Mouse (Mus musculus) hindbrain, embryonic 12.5 days (tissue): ENCODE results near the gene Fhod1. TPM values are rescaled to one million over a fixed set of nuclear protein-coding genes. Genes with fewer than 3 reads are reported as not detected.
A peak's percentile ranks its signal among the peaks of the same experiment; 100 is the strongest.

Experiments
- ATAC-seq: fragments of 200-750 bp; cut with Nextera tagmentation; 2 replicates; pipeline ENCODE4 v1.8.0; 2017; ENCODE audit warnings: moderate TSS enrichment; ENCODE audit not compliant: low FRiP score
- H3K27ac ChIP-seq: fragments of 300-500 bp; sonication (generic); 2 replicates; pipeline ENCODE4 v1.5.1; 2016; ENCODE audit warnings: mild to moderate bottlenecking
- H3K27me3 ChIP-seq: fragments of 300-500 bp; sonication (generic); 2 replicates; pipeline ENCODE4 v1.6.1; 2016; ENCODE audit warnings: mild to moderate bottlenecking
- H3K36me3 ChIP-seq: fragments of 300-500 bp; sonication (generic); 2 replicates; pipeline ENCODE4 v1.6.1; 2016; ENCODE audit warnings: mild to moderate bottlenecking
- H3K4me1 ChIP-seq: fragments of 300-500 bp; sonication (generic); 2 replicates; pipeline ENCODE4 v1.6.1; 2016
- H3K4me2 ChIP-seq: fragments of 300-500 bp; sonication (generic); replicated peaks from 2 replicates; pipeline ENCODE4 v1.6.1; 2016; ENCODE audit warnings: mild to moderate bottlenecking
- H3K4me3 ChIP-seq: fragments of 300-500 bp; sonication (generic); 2 replicates; pipeline ENCODE4 v1.5.1; 2016; ENCODE audit warnings: mild to moderate bottlenecking
- H3K9ac ChIP-seq: fragments of 300-500 bp; sonication (generic); 2 replicates; pipeline ENCODE4 v1.6.1; 2016; ENCODE audit warnings: mild to moderate bottlenecking, moderate library complexity
- H3K9me3 ChIP-seq: fragments of 300-500 bp; sonication (generic); replicated peaks from 2 replicates; pipeline ENCODE4 v1.6.1; 2016; ENCODE audit warnings: mild to moderate bottlenecking
- WGBS: fragments of 180-500 bp; shearing (Covaris S2); methylation state at CpG from one replicate; pipeline ENCODE4 v1.1.7; 2016; 5-methylcytosine and 5-hydroxymethylcytosine counted together
- polyA plus RNA-seq: library from polyadenylated mRNA; unstranded; fragments of >200 nt; fragmentation: Nextera tagmentation; extraction: Ambion mirVana; gene quantifications from 2 replicates; pipeline ENCODE4 v1.2.1, GENCODE M21; 2016

Fhod1 gene
- polyA plus RNA-seq, result 1.4 and 2.0 TPM in 2 replicates

DNA sequence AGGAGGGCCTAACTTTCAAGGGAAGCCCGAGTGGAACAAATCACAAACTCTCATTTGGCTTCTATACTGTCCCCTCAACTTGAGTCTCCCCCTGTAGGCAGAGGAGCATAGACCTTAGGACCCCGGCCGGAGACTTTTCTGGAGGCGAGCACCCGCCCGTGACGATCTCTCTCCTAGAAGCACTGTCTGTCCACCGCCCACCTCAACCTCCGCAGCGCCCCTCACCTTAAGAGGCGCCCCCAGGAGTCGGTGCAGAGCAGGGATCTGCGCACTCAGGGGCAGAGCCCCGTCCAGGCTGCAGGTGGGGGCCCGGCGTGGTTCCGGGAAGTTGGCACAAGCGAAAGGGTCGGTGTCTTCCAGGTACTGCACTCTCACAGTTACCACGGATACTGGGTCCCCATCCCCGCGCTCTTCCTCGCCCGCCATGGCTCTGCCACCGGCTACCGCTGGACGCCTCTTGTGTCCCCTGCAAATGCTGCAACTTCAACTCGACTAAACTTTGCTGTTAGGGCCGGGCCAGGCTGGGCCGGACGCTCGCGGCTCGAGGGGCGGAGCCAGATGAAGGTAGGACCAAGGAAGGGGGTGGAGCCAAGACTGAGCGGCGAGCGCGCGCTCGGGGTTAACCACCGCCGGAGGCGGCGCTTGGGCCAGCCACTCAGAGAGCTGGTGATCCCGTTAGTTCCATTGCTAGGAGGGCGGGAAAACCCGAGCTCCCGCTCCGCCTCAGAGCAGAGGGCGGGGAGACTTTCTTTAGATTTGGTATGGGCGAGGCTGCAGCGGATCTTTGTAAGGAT is at the start of gene Fhod1:
Gene Fhod1, minus strand, starts transcription at position 526 of the 794 bp plus-strand sequence.
- Histone ChIP-seq H3K4me3 (peak within 1 kb of the TSS; percentile 70), H3K9ac (peak within 1 kb of the TSS; percentile 85), H3K9me3 (no peaks in the 10 kb centered on the region), H3K27me3 (peaks cover 16% of the 10 kb centered on the region), H3K4me1 (peaks cover 33% of the 10 kb centered on the region), H3K36me3 (no peaks in the 10 kb centered on the region; the same call in 1 of the 2 replicates), H3K4me2 (peak within 1 kb of the TSS; percentile 99), H3K27ac (peak within 1 kb of the TSS; percentile 58)
- peak; percentile 85 for ATAC-seq
- under 1% methylated on average over 53 of the region's 53 CpGs for WGBS

DNA sequence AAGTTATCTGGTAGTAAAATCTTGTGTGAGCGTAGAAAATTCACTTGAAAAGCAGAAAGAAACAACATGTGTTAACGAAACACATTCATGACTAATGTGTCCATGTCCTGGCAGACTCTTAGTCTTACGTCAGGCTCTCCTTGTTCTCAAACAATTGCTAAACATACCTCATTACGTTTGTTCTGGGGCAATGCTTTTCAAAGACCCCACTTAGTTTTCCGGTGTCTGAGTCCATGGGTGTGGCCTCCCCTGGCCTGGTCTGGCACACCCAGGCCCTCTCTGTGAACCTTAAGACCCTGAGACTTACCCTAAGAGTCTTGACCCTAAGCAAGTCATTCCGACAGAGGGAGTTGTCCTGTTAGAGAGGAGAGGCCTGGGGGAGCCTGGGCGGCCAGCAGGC is 46.2 kb upstream of the Fhod1 start:
- no peak for ATAC-seq
- Histone ChIP-seq H3K27ac (no peak overlapping the region), H3K9me3 (no peaks in the 10 kb centered on the region), H3K4me2 (no peak overlapping the region), H3K27me3 (no peaks in the 10 kb centered on the region), H3K4me3 (no peak overlapping the region), H3K4me1 (no peaks in the 10 kb centered on the region), H3K9ac (no peak overlapping the region), H3K36me3 (no peaks in the 10 kb centered on the region)
- WGBS, result 67% methylated on average over 7 of the region's 7 CpGs

DNA sequence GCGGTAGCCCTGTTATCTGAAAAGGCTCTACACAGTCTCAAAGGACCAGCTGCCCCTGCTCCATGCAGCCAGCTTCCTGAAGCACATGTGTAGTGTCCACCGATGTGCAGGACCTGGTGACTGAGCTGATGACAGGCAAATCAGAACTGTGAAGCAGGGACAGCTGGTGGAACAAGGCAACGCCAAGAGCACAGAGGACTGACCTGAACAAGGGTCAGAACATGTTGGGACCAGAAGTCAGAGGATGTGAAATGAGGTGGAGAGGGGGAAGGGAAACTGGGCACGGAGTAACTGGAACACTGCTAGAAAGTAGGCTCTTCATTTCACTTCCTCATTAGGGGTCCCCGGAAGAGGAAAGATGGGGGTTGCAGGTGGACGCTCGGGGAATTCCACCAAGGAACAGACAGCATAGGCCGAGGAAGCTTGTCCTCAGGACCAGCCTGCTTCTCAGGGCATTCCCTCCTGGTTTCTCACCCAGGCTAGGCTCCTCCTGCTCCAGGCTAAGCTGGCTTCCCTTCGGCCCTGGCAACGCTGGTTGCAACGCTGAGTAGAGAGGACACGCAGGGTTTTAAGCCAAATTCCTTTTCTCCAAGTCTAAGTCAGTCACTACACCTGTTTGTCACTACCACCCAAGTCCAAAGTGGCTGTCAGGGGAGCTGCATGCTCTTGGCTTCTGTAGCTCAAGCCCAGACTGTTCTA is 45.5 kb upstream of the Fhod1 start:
- H3K27me3 ChIP-seq, result no peaks in the 10 kb centered on the region
- H3K27ac ChIP-seq, result no peak overlapping the region
- no peak overlapping the region for H3K9ac ChIP-seq
- 86% methylated on average over 12 of the region's 12 CpGs for WGBS
- H3K4me1 ChIP-seq, result no peaks in the 10 kb centered on the region
- H3K4me3 ChIP-seq, result no peak overlapping the region
- H3K36me3 ChIP-seq, result no peaks in the 10 kb centered on the region
- no peaks in the 10 kb centered on the region for H3K9me3 ChIP-seq
- no peak overlapping the region for H3K4me2 ChIP-seq
- no peak for ATAC-seq

- Histone ChIP-seq H3K4me1 (no peaks in the 10 kb centered on the region), H3K36me3 (no peaks in the 10 kb centered on the region), H3K9me3 (no peaks in the 10 kb centered on the region), H3K9ac (no peak overlapping the region), H3K4me3 (no peak overlapping the region), H3K27me3 (no peaks in the 10 kb centered on the region), H3K4me2 (no peak overlapping the region), H3K27ac (no peak overlapping the region)
- 69% methylated on average over 6 of the region's 6 CpGs for WGBS
- no peak for ATAC-seq
Measured at GRCm38 (mm10) chr8:105389096-105389495, 41.3 kb upstream of the Fhod1 start.

- no peak overlapping the region for H3K4me2 ChIP-seq
- H3K4me1 ChIP-seq, result no peaks in the 10 kb centered on the region
- H3K9me3 ChIP-seq, result no peaks in the 10 kb centered on the region
- no peak overlapping the region for H3K27ac ChIP-seq
- 89% methylated on average over 1 of the region's 1 CpGs for WGBS
- no peaks in the 10 kb centered on the region for H3K36me3 ChIP-seq
- ATAC-seq, result no peak
- H3K27me3 ChIP-seq, result no peaks in the 10 kb centered on the region
- no peak overlapping the region for H3K4me3 ChIP-seq
- H3K9ac ChIP-seq, result no peak overlapping the region
Measured at GRCm38 (mm10) chr8:105387151-105387550, 39.4 kb upstream of the Fhod1 start.

DNA sequence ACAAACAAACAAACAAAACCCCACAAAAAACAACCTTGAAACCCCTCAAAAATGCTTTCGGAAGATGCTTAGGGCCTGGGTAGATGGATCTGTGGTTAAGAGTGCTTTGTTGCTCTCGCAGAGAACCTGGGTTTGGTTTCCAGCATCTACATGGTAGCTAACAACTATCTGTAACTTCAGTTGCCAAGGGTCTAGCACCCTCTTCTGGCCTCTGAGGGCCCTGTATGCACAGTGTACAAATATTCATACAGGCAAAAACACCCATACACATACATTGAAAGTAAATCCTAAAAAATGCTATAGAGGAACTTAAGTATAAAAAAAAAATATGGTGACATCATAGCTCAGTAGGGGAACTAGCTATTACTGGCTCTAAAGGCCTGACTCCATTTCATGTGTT is 36.3 kb upstream of the Fhod1 start:
- no peak overlapping the region for H3K9ac ChIP-seq
- no peaks in the 10 kb centered on the region for H3K9me3 ChIP-seq
- no peaks in the 10 kb centered on the region for H3K27me3 ChIP-seq
- no peak for ATAC-seq
- H3K27ac ChIP-seq, result no peak overlapping the region
- H3K4me3 ChIP-seq, result no peak overlapping the region
- H3K4me2 ChIP-seq, result no peak overlapping the region
- WGBS, result 91% methylated on average over 2 of the region's 2 CpGs
- 0 out of 2 replicates have a peak, but pooled peaks cover under 1% of the 10 kb centered on the region for H3K4me1 ChIP-seq
- no peaks in the 10 kb centered on the region for H3K36me3 ChIP-seq

GRCm38 (mm10) chr8:105380308-105380707 is 32.6 kb upstream of the Fhod1 start:
- H3K4me2 ChIP-seq, result no peak overlapping the region

DNA sequence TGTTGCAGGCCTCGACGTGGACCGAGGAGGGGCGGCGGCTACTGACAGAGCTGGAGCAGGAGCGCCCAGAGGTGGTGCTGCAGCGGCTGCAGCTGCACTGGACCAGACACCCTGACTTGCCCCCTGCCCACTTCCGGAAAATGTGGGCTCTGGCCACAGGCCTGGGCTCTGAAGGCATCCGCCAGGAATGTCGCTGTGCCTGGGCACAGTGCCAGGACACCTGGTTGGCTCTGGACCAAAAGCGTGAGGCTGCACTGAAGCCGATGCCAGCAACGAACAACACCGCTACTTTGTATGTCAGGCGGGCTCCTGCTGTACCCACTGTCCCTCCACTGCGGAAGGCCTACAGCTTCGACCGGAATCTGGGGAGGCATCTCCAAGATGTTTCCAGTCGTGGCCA is 30.9 kb upstream of the Fhod1 start:
- ATAC-seq, result no peak
- Histone ChIP-seq H3K4me3 (no peak overlapping the region), H3K27ac (0 out of 2 replicates have a peak overlapping the region, but pooled peaks have one; percentile 23), H3K36me3 (no peaks in the 10 kb centered on the region), H3K4me1 (peaks cover 15% of the 10 kb centered on the region; the same call in 1 of the 2 replicates), H3K4me2 (no peak overlapping the region), H3K9ac (no peak overlapping the region), H3K9me3 (peaks cover 5% of the 10 kb centered on the region; the same call in 1 of the 2 replicates), H3K27me3 (no peaks in the 10 kb centered on the region)
- WGBS, result 74% methylated on average over 19 of the region's 19 CpGs

More at GRCm38 (mm10) chr8:105380308-105380707, 32.6 kb upstream of the Fhod1 start:
- Histone ChIP-seq H3K9me3 (no peaks in the 10 kb centered on the region), H3K4me1 (peaks cover 10% of the 10 kb centered on the region; the same call in 1 of the 2 replicates), H3K36me3 (no peaks in the 10 kb centered on the region), H3K9ac (no peak overlapping the region), H3K27ac (no peak overlapping the region), H3K4me3 (no peak overlapping the region), H3K27me3 (no peaks in the 10 kb centered on the region)
- WGBS, result 83% methylated on average over 12 of the region's 12 CpGs
- ATAC-seq, result no peak

- Histone ChIP-seq H3K27me3 (no peaks in the 10 kb centered on the region), H3K4me3 (0 out of 2 replicates have a peak overlapping the region, but pooled peaks have one; percentile 1), H3K9ac (no peak overlapping the region), H3K4me2 (peak overlapping the region; percentile 45), H3K36me3 (0 out of 2 replicates have a peak, but pooled peaks cover 3% of the 10 kb centered on the region), H3K9me3 (peaks cover 5% of the 10 kb centered on the region; the same call in 1 of the 2 replicates), H3K27ac (no peak overlapping the region), H3K4me1 (peaks cover 18% of the 10 kb centered on the region; the same call in 1 of the 2 replicates)
- peak; percentile 41 for ATAC-seq
- WGBS, result 27% methylated on average over 33 of the region's 33 CpGs
Measured at GRCm38 (mm10) chr8:105374513-105374966, 26.8 kb upstream of the Fhod1 start.

DNA sequence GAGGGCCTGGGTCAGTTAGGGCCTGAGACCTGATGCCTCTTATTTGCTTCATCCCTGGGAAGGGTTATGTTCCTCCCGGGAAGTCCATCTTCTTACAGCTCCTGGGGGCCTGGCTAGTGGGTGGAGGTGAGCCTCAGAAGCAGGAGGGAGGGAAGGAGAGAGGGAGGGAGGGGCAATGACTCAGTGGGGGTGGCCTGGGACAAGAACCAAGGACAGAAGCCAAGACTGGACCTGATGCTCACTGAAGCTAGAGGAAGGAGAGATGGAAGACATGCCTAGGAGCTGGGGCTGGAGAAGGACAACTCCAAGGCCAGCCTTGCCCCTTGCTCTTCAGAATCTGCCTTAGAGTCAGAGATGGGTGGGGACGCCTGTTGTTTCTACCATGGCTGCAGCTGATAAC is 25.3 kb upstream of the Fhod1 start, which contains the start of gene Plekhg4:
Gene Plekhg4, plus strand, starts transcription at position 243 of the 400 bp plus-strand sequence.
- peaks cover 12% of the 10 kb centered on the region; the same call in 1 of the 2 replicates for H3K4me1 ChIP-seq
- peaks cover 5% of the 10 kb centered on the region; the same call in 1 of the 2 replicates for H3K9me3 ChIP-seq
- no peak for ATAC-seq
- H3K4me2 ChIP-seq, result peak within 1 kb of the TSS; percentile 45; the same call in 1 of the 2 replicates
- H3K36me3 ChIP-seq, result peaks cover 6% of the 10 kb centered on the region; the same call in 1 of the 2 replicates
- H3K27ac ChIP-seq, result no peak within 1 kb of the TSS
- no peak within 1 kb of the TSS for H3K4me3 ChIP-seq
- H3K27me3 ChIP-seq, result no peaks in the 10 kb centered on the region
- H3K9ac ChIP-seq, result no peak within 1 kb of the TSS
- 65% methylated on average over 2 of the region's 2 CpGs for WGBS

DNA sequence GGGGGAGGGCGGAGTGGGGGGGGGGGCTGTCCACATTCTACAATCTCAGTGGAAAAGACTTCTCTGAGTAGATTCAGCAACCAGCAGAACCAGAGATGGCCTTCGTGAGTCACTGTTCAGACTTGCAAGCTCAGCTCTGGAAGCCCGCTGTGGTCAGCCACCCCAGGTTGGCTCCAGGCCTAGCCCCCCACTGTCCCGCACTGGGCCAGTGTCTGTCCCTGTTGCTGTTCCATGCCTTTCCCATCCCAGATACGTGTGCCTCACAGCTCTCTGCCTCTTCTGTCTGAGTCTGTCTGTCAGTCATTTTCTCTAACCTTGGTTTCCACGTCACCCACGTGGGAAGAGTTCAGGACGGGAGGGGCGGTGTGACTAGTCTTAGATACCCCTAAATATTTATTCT is 24.7 kb upstream of the Fhod1 start:
- Histone ChIP-seq H3K4me1 (peaks cover 12% of the 10 kb centered on the region; the same call in 1 of the 2 replicates), H3K36me3 (peaks cover 6% of the 10 kb centered on the region; the same call in 1 of the 2 replicates), H3K9ac (no peak overlapping the region), H3K27me3 (no peaks in the 10 kb centered on the region), H3K4me2 (no peak overlapping the region), H3K4me3 (no peak overlapping the region), H3K9me3 (peaks cover 5% of the 10 kb centered on the region; the same call in 1 of the 2 replicates), H3K27ac (no peak overlapping the region)
- ATAC-seq, result no peak
- 73% methylated on average over 9 of the region's 9 CpGs for WGBS

DNA sequence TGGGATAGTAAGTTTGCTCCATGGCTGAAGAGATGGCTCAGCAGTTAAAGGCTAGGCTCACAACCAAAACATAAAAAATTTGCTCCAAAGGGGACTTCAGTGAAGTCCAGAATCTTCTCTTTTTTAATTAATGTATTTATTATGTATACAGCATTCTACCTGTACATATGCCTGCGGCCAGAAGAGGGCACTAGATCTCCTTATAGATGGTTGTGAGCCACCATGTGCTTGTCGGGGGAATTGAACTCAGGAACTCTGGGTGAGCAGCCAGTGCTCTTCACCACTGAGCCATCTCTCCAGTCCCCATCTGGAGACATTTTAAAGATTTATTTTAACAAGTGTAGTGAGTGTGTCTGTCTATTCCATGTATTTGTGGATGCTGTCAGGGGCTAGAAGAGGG is 19.4 kb upstream of the Fhod1 start:
- H3K27ac ChIP-seq, result no peak overlapping the region
- peaks cover 13% of the 10 kb centered on the region; the same call in 1 of the 2 replicates for H3K36me3 ChIP-seq
- H3K9me3 ChIP-seq, result no peaks in the 10 kb centered on the region
- no peaks in the 10 kb centered on the region for H3K27me3 ChIP-seq
- no peak for ATAC-seq
- H3K9ac ChIP-seq, result no peak overlapping the region
- no peaks in the 10 kb centered on the region for H3K4me1 ChIP-seq
- no peak overlapping the region for H3K4me3 ChIP-seq
- WGBS, result 68% methylated on average over 2 of the region's 2 CpGs
- no peak overlapping the region for H3K4me2 ChIP-seq
